Mouse (Mus musculus) retina, embryonic 14.5 days (tissue): Measurements from ENCODE around the gene Nfib.
A peak's percentile ranks its signal among the peaks of the same experiment; 100 is the strongest.
"Not testable (repeated sequence)": the region's sequence is repeated elsewhere in the genome, so short reads cannot be mapped to it uniquely, and the experiment has no call there.

Experiments used
- DNase-seq: peaks from one replicate; pipeline ENCODE4 v3.0.0-alpha.2; 2015; ENCODE audit warnings: low spot score

The Nfib gene

DNA sequence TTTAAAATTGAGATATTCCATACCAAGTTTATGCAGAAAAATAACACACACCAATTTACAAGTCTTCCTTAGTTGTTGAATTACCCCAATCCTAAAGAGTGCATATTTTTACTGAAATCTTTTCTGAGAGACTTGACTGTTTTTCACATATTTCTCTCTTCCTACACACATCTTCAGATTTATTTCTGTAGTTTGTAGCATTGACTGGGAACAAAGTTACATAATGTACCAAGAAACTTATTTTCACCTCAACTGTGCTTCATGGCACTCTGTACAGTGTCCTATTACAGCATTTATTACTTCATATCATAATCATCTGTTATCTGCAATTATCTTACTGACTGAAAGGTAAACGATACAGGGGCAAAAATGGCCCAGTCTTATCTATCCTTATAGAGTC is 406.9 kb downstream of the Nfib start:
- DNase-seq, result no peak

GRCm38 (mm10) chr4:82297562-82297961 is 408.0 kb downstream of the Nfib start:
- no peak for DNase-seq

- DNase-seq, result no peak
Measured at GRCm38 (mm10) chr4:82294066-82294465, 411.5 kb downstream of the Nfib start.

DNA sequence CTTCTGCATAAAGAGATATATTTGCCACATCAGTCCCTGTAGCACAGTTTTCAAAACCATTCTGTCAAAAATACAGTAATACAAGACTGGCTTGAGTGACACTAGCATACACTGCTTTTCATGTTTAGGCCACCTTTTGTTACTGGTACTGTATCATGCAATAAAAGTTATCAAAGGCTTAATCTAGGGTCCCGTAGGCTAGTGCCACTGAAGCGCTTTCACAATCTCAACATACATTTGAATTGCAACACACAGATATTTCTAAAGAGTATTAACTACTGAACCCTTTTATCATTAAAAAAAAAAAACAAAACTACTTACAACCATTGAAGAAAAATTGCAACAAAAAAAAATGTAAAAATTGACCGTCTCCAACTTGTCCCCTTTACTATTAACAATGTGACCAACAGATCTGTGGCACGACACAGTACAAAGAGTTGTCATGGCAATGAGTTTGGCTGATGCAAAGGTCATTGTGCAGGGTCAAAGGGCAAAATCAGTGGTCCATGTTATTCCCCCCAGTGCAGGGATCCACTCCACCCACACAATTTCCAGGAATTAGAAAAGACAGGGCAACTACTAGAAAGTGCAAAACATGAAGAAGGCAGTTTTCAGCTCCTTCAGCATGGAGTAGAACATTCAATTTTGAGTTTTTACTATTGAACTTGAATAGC is 414.2 kb downstream of the Nfib start:
- peak; percentile 24 for DNase-seq

DNA sequence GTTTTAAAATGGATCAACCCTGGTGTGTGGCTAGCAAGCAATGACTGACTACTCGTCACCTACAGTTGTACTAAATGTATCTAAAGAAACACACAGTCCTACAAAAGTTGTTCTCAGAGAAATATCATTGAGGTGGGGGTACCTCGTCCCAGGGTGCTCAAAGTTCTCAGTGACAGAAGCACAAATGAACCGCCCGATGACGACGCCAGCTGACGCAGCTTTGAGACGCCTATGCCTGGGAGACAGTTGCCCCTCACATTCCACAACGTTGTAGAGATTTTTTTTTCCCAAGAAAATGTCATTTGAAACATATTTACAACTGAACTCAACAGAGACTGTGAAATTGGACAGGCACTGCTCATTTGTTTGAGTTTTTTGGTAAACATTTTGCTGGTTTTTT is 414.9 kb downstream of the Nfib start:
- no peak for DNase-seq

- no peak for DNase-seq
Measured at GRCm38 (mm10) chr4:82289596-82289995, 416.0 kb downstream of the Nfib start.

DNA sequence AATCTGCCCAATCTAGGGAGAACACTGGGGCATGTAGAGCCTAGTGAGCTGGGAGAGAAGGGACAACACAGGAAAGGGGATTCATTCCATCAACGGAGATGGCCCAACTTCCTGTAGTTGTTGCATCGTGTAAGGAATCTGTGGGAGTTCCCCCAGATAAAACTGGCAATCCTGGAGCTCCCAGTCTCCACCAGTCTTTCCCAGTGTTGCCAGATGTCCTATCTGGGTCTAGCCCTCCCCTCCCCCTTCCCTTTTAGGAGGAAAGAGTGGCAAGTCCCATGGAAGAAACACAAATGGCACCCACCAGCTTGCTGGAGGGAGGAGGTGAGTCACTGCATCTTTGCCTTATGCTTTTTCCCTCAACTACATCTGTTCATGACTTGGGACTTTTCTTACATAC is 417.4 kb downstream of the Nfib start:
- no peak for DNase-seq

GRCm38 (mm10) chr4:82287454-82287853 is 418.1 kb downstream of the Nfib start:
- no peak for DNase-seq

DNA sequence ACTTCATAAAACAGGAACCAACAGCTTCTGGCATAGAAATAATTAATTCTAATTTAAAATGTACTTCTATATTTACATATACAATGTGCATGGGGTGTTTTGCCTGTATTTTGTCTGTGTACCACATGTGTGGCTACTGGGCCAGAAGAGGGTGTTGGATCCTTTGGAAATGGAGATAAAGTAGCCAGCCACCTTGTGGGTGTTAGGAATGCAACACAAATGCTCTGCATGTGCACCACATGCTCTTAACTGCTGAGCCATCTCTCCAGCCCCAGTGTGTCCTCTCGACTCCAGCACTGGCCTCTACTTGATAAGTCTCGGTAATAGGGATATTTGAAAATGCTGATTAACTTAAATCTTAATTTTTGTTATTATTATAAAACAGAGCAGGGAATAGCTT is 418.6 kb downstream of the Nfib start:
- no peak for DNase-seq

DNA sequence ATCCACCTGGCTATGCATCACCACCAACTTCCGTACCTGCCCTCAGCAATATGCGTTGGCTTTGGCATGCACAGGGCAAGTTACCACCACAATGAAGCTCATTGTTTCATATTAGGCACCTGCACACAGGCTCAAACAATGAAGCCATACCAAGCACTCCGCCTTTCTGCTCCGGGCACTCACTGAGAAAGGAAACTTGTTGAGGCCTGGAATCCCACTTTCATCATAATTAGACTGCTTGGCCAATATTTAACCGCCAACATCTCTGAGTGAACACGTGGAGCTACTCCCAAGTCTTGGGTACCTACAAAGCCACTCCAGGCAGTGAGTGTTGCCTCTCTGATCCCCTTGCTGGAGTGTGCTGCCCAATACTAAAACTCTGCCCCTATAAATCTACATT is 422.0 kb downstream of the Nfib start:
- no peak for DNase-seq

GRCm38 (mm10) chr4:82275996-82276395 is 429.6 kb downstream of the Nfib start:
- no peak for DNase-seq

- no peak for DNase-seq
Measured at GRCm38 (mm10) chr4:82273049-82273754, 432.3 kb downstream of the Nfib start.

- DNase-seq, result no peak
Measured at GRCm38 (mm10) chr4:82272099-82272498, 433.5 kb downstream of the Nfib start.

GRCm38 (mm10) chr4:82271547-82271946 is 434.0 kb downstream of the Nfib start:
- peak; percentile 54 for DNase-seq

- no peak for DNase-seq
Measured at GRCm38 (mm10) chr4:82267832-82268778, 437.4 kb downstream of the Nfib start.

DNA sequence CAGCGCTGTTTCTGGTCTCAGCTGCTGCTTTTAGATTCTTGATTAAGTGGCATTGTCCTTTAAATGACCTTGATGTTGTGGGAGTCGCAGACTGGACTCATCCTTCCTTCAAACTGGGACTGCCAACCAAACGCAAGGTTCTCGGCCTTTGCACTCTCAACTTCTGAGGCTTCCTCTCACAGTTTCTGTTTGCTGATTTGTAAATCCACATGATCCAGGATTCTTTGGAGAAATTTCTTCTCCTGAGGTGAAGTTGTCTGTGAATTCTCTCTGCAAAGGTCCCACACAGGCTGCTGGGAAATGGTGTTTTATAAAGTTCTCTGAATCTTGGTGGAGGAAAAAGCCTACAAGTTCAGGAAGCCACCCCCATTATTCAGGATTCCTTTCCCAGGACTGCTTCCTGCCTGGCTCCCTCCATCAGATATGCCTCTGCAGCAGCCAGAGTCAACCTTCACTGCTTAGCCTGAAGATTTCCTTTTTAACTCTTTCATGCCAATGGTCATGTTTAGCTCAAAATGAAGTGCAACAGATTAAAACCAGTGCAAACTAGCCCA is 439.4 kb downstream of the Nfib start:
- DNase-seq, result no peak

- DNase-seq, result not testable (repeated sequence)
Measured at GRCm38 (mm10) chr4:82258545-82258944, 447.0 kb downstream of the Nfib start.

DNA sequence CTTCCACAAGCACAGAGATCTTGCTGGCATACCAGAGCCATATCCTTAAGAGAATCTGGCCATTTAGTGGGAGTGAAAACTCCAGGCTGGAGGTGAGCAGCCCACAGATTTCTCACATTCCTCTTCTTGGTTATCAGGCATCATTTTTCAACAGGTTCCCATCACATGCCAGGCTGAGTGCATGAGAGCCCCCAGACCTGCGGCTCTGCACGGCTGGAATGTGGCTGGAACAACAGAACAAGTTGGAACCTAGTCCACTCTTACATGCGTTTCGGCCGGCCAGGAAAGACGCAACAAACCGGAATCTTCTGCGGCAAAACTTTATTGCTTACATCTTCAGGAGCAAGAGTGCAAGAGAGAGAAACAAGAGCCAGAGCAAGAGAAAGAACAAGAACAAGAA is 453.5 kb downstream of the Nfib start:
- no peak for DNase-seq

DNA sequence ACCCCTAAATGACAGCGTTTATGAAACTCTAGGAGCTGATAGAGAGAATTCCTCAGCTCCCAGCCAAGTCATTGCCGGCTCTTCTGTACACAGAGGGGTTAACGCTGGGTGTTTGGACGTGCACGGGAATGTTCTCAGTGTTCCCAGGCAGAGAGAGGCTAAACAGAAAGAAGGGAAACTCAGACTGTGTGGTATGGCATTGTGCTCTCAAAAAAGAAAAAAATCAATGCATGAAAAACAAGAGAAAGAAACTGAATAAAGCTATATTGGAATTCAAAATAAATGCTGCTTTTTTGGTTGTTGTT is 455.2 kb downstream of the Nfib start:
- DNase-seq, result no peak

DNA sequence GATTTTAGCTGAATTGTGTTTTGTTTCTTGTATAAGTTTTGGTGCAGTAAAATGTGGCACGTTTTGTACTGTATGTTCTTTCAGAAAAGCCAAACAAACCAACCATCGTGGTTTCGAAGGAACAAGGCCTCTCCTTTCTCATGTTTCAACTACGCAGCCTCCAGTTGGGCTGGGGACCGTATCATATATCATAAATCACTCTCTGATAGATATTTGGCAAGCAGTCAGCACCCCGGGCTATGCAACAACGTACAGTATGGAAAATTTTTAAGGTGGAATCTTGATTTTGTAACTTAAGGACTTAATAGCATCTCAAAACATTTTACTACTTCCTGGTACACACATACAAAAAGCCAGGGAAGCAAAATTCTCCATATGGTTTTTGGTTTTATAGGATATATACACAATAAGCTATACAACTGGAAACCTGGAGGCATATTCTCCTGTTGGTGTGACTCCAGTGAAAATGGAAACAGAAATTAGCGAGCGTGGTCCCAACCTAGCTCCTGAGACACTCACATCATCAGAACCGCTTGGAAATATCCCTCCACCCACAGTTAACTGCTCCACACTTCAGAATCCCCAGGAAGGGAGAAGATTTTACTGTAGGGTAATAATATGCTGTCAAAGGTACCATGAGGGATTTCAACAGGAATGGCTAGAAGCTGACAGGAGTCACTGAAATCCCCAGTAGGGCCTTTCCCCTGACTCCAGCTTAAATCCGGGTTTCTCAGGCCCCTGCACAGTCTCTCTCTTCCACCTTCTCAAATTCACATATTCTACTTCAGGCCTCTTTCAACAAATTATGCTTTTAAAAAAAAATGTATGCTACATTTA is 455.8 kb downstream of the Nfib start:
- DNase-seq, result no peak

GRCm38 (mm10) chr4:82248961-82249360 is 456.6 kb downstream of the Nfib start:
- no peak for DNase-seq

DNA sequence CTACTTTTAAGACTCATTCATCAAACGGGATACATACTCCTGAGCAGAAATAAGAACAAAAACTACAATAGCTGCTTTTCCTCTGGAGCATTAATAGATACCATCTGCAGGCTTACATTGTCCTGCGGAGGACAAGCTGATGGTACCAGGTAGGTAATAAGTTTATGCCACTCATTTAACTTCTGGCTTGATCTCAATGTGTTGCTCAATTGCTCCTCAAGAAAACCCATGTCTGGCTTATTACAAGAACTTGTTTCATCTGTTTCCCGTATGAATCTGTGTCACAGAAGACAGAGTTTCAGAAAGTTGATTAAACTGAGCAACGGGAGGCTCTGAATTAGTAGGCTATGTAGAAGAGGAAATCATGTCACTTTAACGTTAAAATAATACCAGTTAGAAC is 457.5 kb downstream of the Nfib start:
- no peak for DNase-seq
